Mouse (Mus musculus): ENCODE measurements around the gene Hist2h2be. TPM values are rescaled to one million over a fixed set of nuclear protein-coding genes. Genes with fewer than 3 reads are reported as not detected.

Hist2h2be gene
- polyA plus RNA-seq, 1 experiment, result 0.61 TPM

Other genes starting within 250 kb of the Hist2h2be start
- 85.7 and 240 TPM in 2 replicates for gene Plekho1, start 225.1 kb upstream of the Hist2h2be start, polyA plus RNA-seq (2012; ENCODE audit: low replicate concordance)
- 4.6 and 7.9 TPM in 2 replicates for gene Vps45, start 162.7 kb upstream of the Hist2h2be start, polyA plus RNA-seq (2012; ENCODE audit: low replicate concordance)
- gene Otud7b, start 116.6 kb upstream of the Hist2h2be start, polyA plus RNA-seq (2012; ENCODE audit: low replicate concordance), result 10.2 and 10.8 TPM in 2 replicates
- 0.05 TPM in 1 of 2 replicates, not detected in the other for gene Mtmr11, start 59.1 kb upstream of the Hist2h2be start, polyA plus RNA-seq (2012; ENCODE audit: low replicate concordance)
- gene Sf3b4, start 48.8 kb upstream of the Hist2h2be start, polyA plus RNA-seq (2012; ENCODE audit: low replicate concordance), result 1,248 and 1,630 TPM in 2 replicates
- 0.30 and 0.48 TPM in 2 replicates for gene Sv2a, start 40.0 kb upstream of the Hist2h2be start, polyA plus RNA-seq (2012; ENCODE audit: low replicate concordance)
- 39.2 and 106 TPM in 2 replicates for gene Bola1, start 1.4 kb upstream of the Hist2h2be start, polyA plus RNA-seq (2012; ENCODE audit: low replicate concordance)
- 1.3 TPM in 1 of 2 replicates, not detected in the other for gene Hist2h2ab, start 1.3 kb upstream of the Hist2h2be start, polyA plus RNA-seq (2012; ENCODE audit: low replicate concordance)
- gene Hist2h2ac, start 239 bp upstream of the Hist2h2be start, polyA plus RNA-seq (2012; ENCODE audit: low replicate concordance), result 8.5 and 10.0 TPM in 2 replicates
- gene Hist2h3c2, start 18.0 kb downstream of the Hist2h2be start, polyA plus RNA-seq (2012; ENCODE audit: low replicate concordance), result 71.6 and 90.2 TPM in 2 replicates
- 29.7 and 84.3 TPM in 2 replicates for gene Hist2h2aa2, start 19.2 kb downstream of the Hist2h2be start, polyA plus RNA-seq (2012; ENCODE audit: low replicate concordance)
- 4.9 and 17.3 TPM in 2 replicates for gene Hist2h2aa1, start 24.4 kb downstream of the Hist2h2be start, polyA plus RNA-seq (2012; ENCODE audit: low replicate concordance)
- gene Hist2h3c1, start 25.6 kb downstream of the Hist2h2be start, polyA plus RNA-seq (2012; ENCODE audit: low replicate concordance), result not detected in 2 replicates
- gene Hist2h4, start 42.2 kb downstream of the Hist2h2be start, polyA plus RNA-seq (2012; ENCODE audit: low replicate concordance), result 5.5 and 6.0 TPM in 2 replicates
- 114 and 122 TPM in 2 replicates for gene Hist2h3b, start 47.5 kb downstream of the Hist2h2be start, polyA plus RNA-seq (2012; ENCODE audit: low replicate concordance)
- 0.65 and 5.5 TPM in 2 replicates for gene Hist2h2bb, start 48.6 kb downstream of the Hist2h2be start, polyA plus RNA-seq (2012; ENCODE audit: low replicate concordance)
- gene Fcgr1, start 72.8 kb downstream of the Hist2h2be start, polyA plus RNA-seq (2012; ENCODE audit: low replicate concordance), result 0.43 and 0.52 TPM in 2 replicates
- gene BC107364, start 231.2 kb downstream of the Hist2h2be start, polyA plus RNA-seq (2012; ENCODE audit: low replicate concordance), result not detected in 2 replicates